Mouse (Mus musculus): Measurements from ENCODE around the gene Qrsl1. TPM values are rescaled to one million over a fixed set of nuclear protein-coding genes. Genes with fewer than 3 reads are reported as not detected.
"Not testable (repeated sequence)": the region's sequence is repeated elsewhere in the genome, so short reads cannot be mapped to it uniquely, and the experiment has no call there.

Qrsl1 gene
- polyA plus RNA-seq, 2 experiments, result 5.6 to 7.2 TPM

DNA sequence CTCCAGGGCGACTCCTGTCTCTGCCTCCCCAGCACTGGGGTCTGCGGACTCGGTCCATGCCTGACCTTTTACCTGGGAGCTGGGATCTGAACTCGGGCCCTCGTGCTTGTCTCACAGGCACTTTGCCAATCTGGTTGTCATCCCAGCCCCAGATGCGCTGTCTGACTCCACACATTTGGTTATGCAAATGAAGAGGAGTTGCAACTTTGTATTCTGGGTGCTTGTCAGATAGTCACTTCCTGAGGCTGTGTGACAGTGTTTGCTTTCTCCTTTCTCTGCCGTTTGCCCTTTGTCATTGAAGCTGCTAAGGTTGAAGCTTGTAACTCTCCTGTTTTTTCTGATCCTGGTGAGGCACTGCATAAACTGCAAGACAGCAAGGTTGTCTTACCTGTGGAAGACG lies 26.2 kb upstream of the Qrsl1 start:
- no peak for TF ChIP-seq EP300 (IDR thresholded peaks at IDR 0.05; ENCODE audit: low read depth)
- TF ChIP-seq CTCF (IDR thresholded peaks at IDR 0.05; ENCODE audit: low read depth), result no peak
- 67% methylated on average over 8 of the region's 8 CpGs for WGBS (ENCODE audit: insufficient replicate concordance)
- DNase-seq (ENCODE audit: low read depth in 3 of 3, low spot score in 3 of 3), result no peak
- Histone ChIP-seq H3K4me1 (replicated peaks; ENCODE audit: control insufficient read depth in 2 of 2, insufficient read depth in 2 of 2, low read length in 1 of 2) (no peaks in the 10 kb centered on the region), H3K27ac (no peak overlapping the region), H3K4me3 (ENCODE audit: insufficient read depth in 1 of 2, low read depth in 2 of 2, low read length in 2 of 2) (no peak overlapping the region), H3K36me3 (replicated peaks; ENCODE audit: control insufficient read depth, insufficient read depth, low read depth) (0 out of 2 replicates have a peak, but pooled peaks cover 2% of the 10 kb centered on the region), H3K27me3 (ENCODE audit: control insufficient read depth, insufficient read depth, low read length) (no peaks in the 10 kb centered on the region), H3K4me2 (ENCODE audit: low read depth) (no peak overlapping the region), H3K9me3 (ENCODE audit: control insufficient read depth, low read length) (no peaks in the 10 kb centered on the region), H3K9ac (replicated peaks) (no peak overlapping the region)
- ATAC-seq (ENCODE audit: insufficient read depth), result no peak

DNA sequence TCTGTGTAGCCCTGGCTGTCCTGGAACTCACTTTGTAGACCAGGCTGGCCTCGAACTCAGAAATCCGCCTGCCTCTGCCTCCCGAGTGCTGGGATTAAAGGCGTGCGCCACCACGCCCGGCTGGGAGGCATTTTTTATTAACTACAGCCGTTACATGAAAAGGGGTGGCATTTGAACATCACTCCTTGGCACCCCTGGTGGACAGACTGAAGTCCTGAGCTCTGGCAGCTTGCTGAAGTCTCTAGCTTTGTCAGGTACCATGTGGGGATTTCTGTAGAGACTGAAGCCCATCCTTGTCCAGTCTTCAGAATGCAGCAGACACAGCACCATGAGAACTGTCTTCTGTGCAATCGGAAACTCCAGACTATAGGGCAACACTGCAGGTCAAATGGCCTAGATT lies 24.2 kb upstream of the Qrsl1 start:
- not testable (repeated sequence) for DNase-seq (ENCODE audit: low read depth in 3 of 3, low spot score in 3 of 3); H3K9me3 ChIP-seq (ENCODE audit: control insufficient read depth, low read length); H3K27ac ChIP-seq; ATAC-seq (ENCODE audit: insufficient read depth); H3K4me1 ChIP-seq (replicated peaks; ENCODE audit: control insufficient read depth in 2 of 2, insufficient read depth in 2 of 2, low read length in 1 of 2); H3K36me3 ChIP-seq (replicated peaks; ENCODE audit: control insufficient read depth, insufficient read depth, low read depth); H3K27me3 ChIP-seq (ENCODE audit: control insufficient read depth, insufficient read depth, low read length); H3K4me2 ChIP-seq (ENCODE audit: low read depth); H3K4me3 ChIP-seq (ENCODE audit: insufficient read depth in 1 of 2, low read depth in 2 of 2, low read length in 2 of 2); H3K9ac ChIP-seq (replicated peaks)
- WGBS (ENCODE audit: insufficient replicate concordance), result 81% methylated on average over 8 of the region's 9 CpGs

DNA sequence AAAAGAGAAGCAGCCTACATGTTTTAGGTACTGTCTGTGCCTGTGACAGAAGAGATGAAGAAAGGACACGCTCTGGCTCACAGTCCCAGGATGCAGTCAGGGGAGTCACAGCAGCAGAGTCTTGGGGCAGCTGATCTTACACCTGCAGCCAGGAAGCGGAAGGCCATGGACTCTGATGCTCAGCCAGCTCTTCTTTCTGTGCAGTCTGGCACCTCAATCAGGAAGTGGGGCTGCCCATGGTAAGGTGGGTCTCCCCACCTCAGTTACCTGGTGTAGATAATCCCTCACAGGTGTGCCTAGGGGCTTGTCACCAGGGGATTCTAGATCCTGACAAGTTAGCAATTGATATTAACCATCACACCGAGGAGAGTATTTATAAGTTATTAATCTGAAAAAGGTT lies 21.6 kb upstream of the Qrsl1 start:
- H3K36me3 ChIP-seq (replicated peaks; ENCODE audit: control insufficient read depth, insufficient read depth, low read depth), result 0 out of 2 replicates have a peak, but pooled peaks cover 2% of the 10 kb centered on the region
- no peak overlapping the region for H3K9ac ChIP-seq (replicated peaks)
- H3K4me3 ChIP-seq (ENCODE audit: insufficient read depth in 1 of 2, low read depth in 2 of 2, low read length in 2 of 2), result no peak overlapping the region
- no peak overlapping the region for H3K27ac ChIP-seq
- TF ChIP-seq CTCF (IDR thresholded peaks at IDR 0.05; ENCODE audit: low read depth) (no peak), EP300 (IDR thresholded peaks at IDR 0.05; ENCODE audit: low read depth) (no peak)
- H3K4me1 ChIP-seq (replicated peaks; ENCODE audit: control insufficient read depth in 2 of 2, insufficient read depth in 2 of 2, low read length in 1 of 2), result no peaks in the 10 kb centered on the region
- no peaks in the 10 kb centered on the region for H3K27me3 ChIP-seq (ENCODE audit: control insufficient read depth, insufficient read depth, low read length)
- WGBS (ENCODE audit: insufficient replicate concordance), result 80% methylated on average over 3 of the region's 3 CpGs
- DNase-seq (ENCODE audit: low read depth in 3 of 3, low spot score in 3 of 3) (no peak), ATAC-seq (ENCODE audit: insufficient read depth) (no peak)
- no peak overlapping the region for H3K4me2 ChIP-seq (ENCODE audit: low read depth)
- H3K9me3 ChIP-seq (ENCODE audit: control insufficient read depth, low read length), result no peaks in the 10 kb centered on the region

DNA sequence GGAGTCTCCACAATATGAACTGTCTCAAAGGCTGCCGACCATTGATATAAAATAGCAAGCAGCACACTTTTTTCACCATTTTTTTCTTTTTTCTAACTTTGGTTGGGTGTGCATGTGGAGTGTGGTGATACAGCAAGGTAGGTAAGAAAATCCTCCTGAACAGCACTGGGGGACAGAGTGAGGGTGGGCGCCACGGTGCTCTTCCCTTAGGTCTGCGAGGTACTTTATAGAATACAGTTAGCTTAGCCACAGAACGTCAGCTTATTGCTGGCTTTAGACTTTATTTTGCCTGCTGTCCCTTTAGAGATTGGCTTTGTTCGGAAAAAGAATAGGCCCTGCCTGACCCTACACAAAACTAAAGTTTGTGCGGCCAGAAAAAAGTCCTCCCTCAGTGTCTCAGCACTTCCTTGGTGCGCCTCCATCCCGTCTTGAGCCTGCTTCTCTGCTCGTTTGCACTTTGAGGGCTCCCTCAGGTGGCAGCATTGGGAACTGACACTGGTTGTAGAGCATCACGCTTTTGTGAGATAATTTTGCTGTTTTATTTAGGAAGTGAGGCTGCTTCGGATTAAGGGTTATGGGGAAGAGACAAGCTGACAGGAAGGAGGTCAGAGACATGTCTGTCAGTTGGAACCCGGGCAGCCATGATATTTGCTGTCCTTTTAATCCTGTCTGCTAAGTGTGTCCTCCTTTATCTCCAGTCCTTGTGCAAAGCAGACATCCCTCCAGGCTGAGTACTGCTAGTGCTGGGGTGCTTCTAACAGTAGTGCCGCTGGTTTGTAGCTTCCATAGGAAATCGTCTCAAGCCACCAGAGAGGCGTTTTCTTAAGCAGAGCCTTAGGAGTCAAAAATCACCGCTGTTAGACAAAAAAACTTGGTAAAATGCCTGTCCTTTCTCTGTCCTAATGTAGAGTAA lies 17.4 kb upstream of the Qrsl1 start:
- DNase-seq (ENCODE audit: low read depth in 3 of 3, low spot score in 3 of 3) (peak; percentile 41 to 56 (median 47)), ATAC-seq (ENCODE audit: insufficient read depth) (no peak)
- Histone ChIP-seq H3K27me3 (ENCODE audit: control insufficient read depth, insufficient read depth, low read length) (no peaks in the 10 kb centered on the region), H3K27ac (no peak overlapping the region), H3K36me3 (replicated peaks; ENCODE audit: control insufficient read depth, insufficient read depth, low read depth) (peaks cover 5% of the 10 kb centered on the region; the same call in 1 of the 2 replicates), H3K4me1 (replicated peaks; ENCODE audit: control insufficient read depth in 2 of 2, insufficient read depth in 2 of 2, low read length in 1 of 2) (0 out of 4 replicates have a peak, but pooled peaks cover 0 to 7% of the 10 kb centered on the region in 2 experiments), H3K9ac (replicated peaks) (no peak overlapping the region), H3K4me2 (ENCODE audit: low read depth) (no peak overlapping the region), H3K9me3 (ENCODE audit: control insufficient read depth, low read length) (no peaks in the 10 kb centered on the region), H3K4me3 (ENCODE audit: insufficient read depth in 1 of 2, low read depth in 2 of 2, low read length in 2 of 2) (no peak overlapping the region)
- TF ChIP-seq CTCF (IDR thresholded peaks at IDR 0.05; ENCODE audit: low read depth), result peak; percentile 97
- no peak for TF ChIP-seq EP300 (IDR thresholded peaks at IDR 0.05; ENCODE audit: low read depth)
- 41% methylated on average over 17 of the region's 17 CpGs for WGBS (ENCODE audit: insufficient replicate concordance)

DNA sequence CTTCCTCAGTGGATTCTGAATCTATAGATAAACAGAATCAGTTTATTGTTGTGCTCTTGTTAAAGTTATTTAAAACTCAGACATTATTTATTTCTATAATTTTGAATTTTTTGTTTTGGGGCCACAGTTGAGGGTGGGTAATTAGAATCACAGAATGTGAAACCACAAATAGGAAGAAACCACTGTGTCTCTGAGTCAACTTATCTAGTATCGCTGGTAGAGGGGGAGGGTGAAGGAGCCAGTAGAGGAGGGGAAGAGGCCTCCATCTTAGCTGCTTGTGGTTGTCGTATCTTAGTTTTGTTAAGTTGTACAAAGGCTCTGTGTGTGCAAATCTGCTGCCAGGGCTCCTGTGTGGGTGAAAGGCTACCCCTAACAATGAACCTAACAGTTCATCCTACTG lies 15.2 kb upstream of the Qrsl1 start:
- ATAC-seq (ENCODE audit: insufficient read depth) (no peak), DNase-seq (ENCODE audit: low read depth in 3 of 3, low spot score in 3 of 3) (no peak)
- peaks cover 3% of the 10 kb centered on the region; the same call in 1 of the 2 replicates for H3K36me3 ChIP-seq (replicated peaks; ENCODE audit: control insufficient read depth, insufficient read depth, low read depth)
- no peak overlapping the region for H3K9ac ChIP-seq (replicated peaks)
- no peaks in the 10 kb centered on the region for H3K9me3 ChIP-seq (ENCODE audit: control insufficient read depth, low read length)
- H3K4me1 ChIP-seq (replicated peaks; ENCODE audit: control insufficient read depth in 2 of 2, insufficient read depth in 2 of 2, low read length in 1 of 2), result peaks cover 0 to 7% of the 10 kb centered on the region in 2 experiments; a peak in 1 of 4 replicates
- no peak overlapping the region for H3K4me3 ChIP-seq (ENCODE audit: insufficient read depth in 1 of 2, low read depth in 2 of 2, low read length in 2 of 2)
- WGBS (ENCODE audit: insufficient replicate concordance), result 6% methylated on average over 2 of the region's 2 CpGs
- H3K4me2 ChIP-seq (ENCODE audit: low read depth), result no peak overlapping the region
- TF ChIP-seq EP300 (IDR thresholded peaks at IDR 0.05; ENCODE audit: low read depth) (no peak), CTCF (IDR thresholded peaks at IDR 0.05; ENCODE audit: low read depth) (no peak)
- no peaks in the 10 kb centered on the region for H3K27me3 ChIP-seq (ENCODE audit: control insufficient read depth, insufficient read depth, low read length)
- no peak overlapping the region for H3K27ac ChIP-seq
